Mouse (Mus musculus) CH12.LX (cell line): ENCODE results near the gene Tmem184a. TPM values are rescaled to one million over a fixed set of nuclear protein-coding genes. Genes with fewer than 3 reads are reported as not detected.

Experiments
- DNase-seq: peaks from one replicate; pipeline ENCODE4 v3.0.0-alpha.2; 2013; ENCODE audit errors: extremely low read depth
- H3K27ac ChIP-seq: 2 replicates; pipeline ENCODE4 v1.5.1; 2012; ENCODE audit warnings: low read depth, mild to moderate bottlenecking, control low read depth, moderate library complexity; ENCODE audit not compliant: insufficient read depth
- H3K27me3 ChIP-seq: replicated peaks from 2 replicates; pipeline ENCODE3; 2012; ENCODE audit warnings: inconsistent platforms
- H3K36me3 ChIP-seq, 2 experiments: replicated peaks in 1 of 2; 2 replicates each; pipeline versions ENCODE3 to v1.6.1; 2012; ENCODE audit warnings: inconsistent platforms in 1 of 2, low read length in 1 of 2, mild to moderate bottlenecking in 1 of 2, mixed read lengths in 1 of 2, moderate library complexity in 1 of 2; ENCODE audit not compliant: control insufficient read depth in 1 of 2, insufficient read depth in 1 of 2
- H3K4me1 ChIP-seq, 2 experiments: 2 replicates each; pipeline ENCODE4 v1.6.1; 2012; ENCODE audit warnings: inconsistent platforms in 1 of 2, moderate library complexity in 1 of 2; ENCODE audit not compliant: insufficient read depth in 2 of 2, control insufficient read depth in 1 of 2
- H3K4me2 ChIP-seq: 2 replicates; pipeline ENCODE4 v1.6.1; 2012; ENCODE audit warnings: low read depth, mild to moderate bottlenecking, control low read depth; ENCODE audit not compliant: poor library complexity, insufficient read depth, severe bottlenecking
- H3K4me3 ChIP-seq, 3 experiments: fragments of 150-350 bp in 1 of 3; sonication (generic) in 1 of 3; replicated peaks in 1 of 3; 2 replicates each; pipeline versions ENCODE3 to v1.5.1; 2011 to 2012; ENCODE audit warnings: low read depth in 2 of 3, low read length in 2 of 3, mild to moderate bottlenecking in 2 of 3, moderate library complexity in 2 of 3, control low read depth in 1 of 3, improper control_type of control experiment in 1 of 3, inconsistent platforms in 1 of 3, mixed read lengths in 1 of 3; ENCODE audit not compliant: poor library complexity in 1 of 3
- H3K79me2 ChIP-seq: replicated peaks from 2 replicates; pipeline ENCODE4 v1.6.1; 2012; ENCODE audit warnings: mild to moderate bottlenecking, moderate library complexity; ENCODE audit not compliant: control insufficient read depth, poor library complexity, insufficient read depth, severe bottlenecking; ENCODE audit errors: extremely low read depth
- H3K9ac ChIP-seq: 2 replicates; pipeline ENCODE4 v1.6.1; 2012; ENCODE audit warnings: low read depth, mild to moderate bottlenecking, control low read depth, moderate library complexity; ENCODE audit not compliant: insufficient read depth
- H3K9me3 ChIP-seq: replicated peaks from 2 replicates; pipeline ENCODE3; 2012; ENCODE audit warnings: low read length, inconsistent platforms, mixed read lengths
- CHD1 ChIP-seq: IDR thresholded peaks from 2 replicates; pipeline ENCODE4 v1.6.1; 2012; ENCODE audit warnings: low read depth, low read length, improper control_type of control experiment, inconsistent platforms
- CHD2 ChIP-seq: IDR thresholded peaks from 2 replicates; pipeline ENCODE4 v1.6.1; 2011; ENCODE audit warnings: low read length, improper control_type of control experiment
- CTCF ChIP-seq, 2 experiments: IDR thresholded peaks in 1 of 2; conservative IDR thresholded peaks in 1 of 2; 2 replicates each; pipeline ENCODE4 v1.5.1; 2011 to 2012; ENCODE audit warnings: low read depth in 2 of 2, low read length in 2 of 2, improper control_type of control experiment in 1 of 2, inconsistent platforms in 1 of 2, mild to moderate bottlenecking in 1 of 2, moderate library complexity in 1 of 2
- ETS1 ChIP-seq: conservative IDR thresholded peaks from 2 replicates; pipeline ENCODE4 v1.6.1; 2012; ENCODE audit warnings: low read depth, mild to moderate bottlenecking, inconsistent platforms, low read length, improper control_type of control experiment, moderate library complexity
- GABPA ChIP-seq: IDR thresholded peaks from 2 replicates; pipeline ENCODE4 v1.6.1; 2012; ENCODE audit warnings: low read depth, low read length, improper control_type of control experiment, inconsistent platforms; ENCODE audit not compliant: insufficient replicate concordance
- JUN ChIP-seq: IDR thresholded peaks from 2 replicates; pipeline ENCODE4 v1.6.1; 2011; ENCODE audit warnings: low read depth, mild to moderate bottlenecking, low read length, improper control_type of control experiment, moderate library complexity; ENCODE audit not compliant: insufficient read depth
- JUND ChIP-seq: conservative IDR thresholded peaks from 2 replicates; pipeline ENCODE4 v1.6.1; 2011; ENCODE audit warnings: low read depth, low read length, improper control_type of control experiment
- KAT2A ChIP-seq: IDR thresholded peaks from 2 replicates; pipeline ENCODE4 v1.6.1; 2012; ENCODE audit warnings: low read length, improper control_type of control experiment, inconsistent platforms; ENCODE audit not compliant: insufficient replicate concordance
- MAFK ChIP-seq: IDR thresholded peaks from 2 replicates; pipeline ENCODE4 v1.6.1; 2011; ENCODE audit warnings: low read length, improper control_type of control experiment; ENCODE audit not compliant: insufficient replicate concordance
- MAX ChIP-seq: IDR thresholded peaks from 2 replicates; pipeline ENCODE4 v1.6.1; 2011; ENCODE audit warnings: low read length, improper control_type of control experiment
- MAZ ChIP-seq: IDR thresholded peaks from 2 replicates; pipeline ENCODE4 v1.6.1; 2012; ENCODE audit warnings: low read depth, mild to moderate bottlenecking, inconsistent platforms, low read length, improper control_type of control experiment, moderate library complexity
- MEF2A ChIP-seq: IDR thresholded peaks from 2 replicates; pipeline ENCODE4 v1.6.1; 2014; ENCODE audit warnings: low read depth, mild to moderate bottlenecking, inconsistent platforms, low read length, improper control_type of control experiment, borderline replicate concordance
- MYC ChIP-seq: IDR thresholded peaks from 2 replicates; pipeline ENCODE4 v1.6.1; 2011; ENCODE audit warnings: low read depth, mild to moderate bottlenecking, improper control_type of control experiment, low read length
- POLR2A ChIP-seq: IDR thresholded peaks from 2 replicates; pipeline ENCODE4 v1.6.1; 2011; ENCODE audit warnings: low read depth, mild to moderate bottlenecking, improper control_type of control experiment, low read length
- POLR2AphosphoS2 ChIP-seq: IDR thresholded peaks from 2 replicates; pipeline ENCODE4 v1.6.1; 2011; ENCODE audit warnings: low read depth, low read length, improper control_type of control experiment
- RAD21 ChIP-seq: IDR thresholded peaks from 2 replicates; pipeline ENCODE4 v1.6.1; 2011; ENCODE audit warnings: low read depth, mild to moderate bottlenecking, low read length, improper control_type of control experiment, moderate library complexity
- RCOR1 ChIP-seq: conservative IDR thresholded peaks from 2 replicates; pipeline ENCODE4 v1.6.1; 2012; ENCODE audit warnings: low read depth, mild to moderate bottlenecking, inconsistent platforms, low read length, improper control_type of control experiment
- SIN3A ChIP-seq: IDR thresholded peaks from 2 replicates; pipeline ENCODE4 v1.6.1; 2012; ENCODE audit warnings: low read length, improper control_type of control experiment, inconsistent platforms
- TBP ChIP-seq: conservative IDR thresholded peaks from 2 replicates; pipeline ENCODE4 v1.6.1; 2011; ENCODE audit warnings: low read depth, low read length, improper control_type of control experiment
- UBTF ChIP-seq: IDR thresholded peaks from 2 replicates; pipeline ENCODE4 v1.6.1; 2012; ENCODE audit warnings: low read depth, mild to moderate bottlenecking, inconsistent platforms, low read length, improper control_type of control experiment, moderate library complexity
- USF1 ChIP-seq: IDR thresholded peaks from 2 replicates; pipeline ENCODE4 v1.6.1; 2014; ENCODE audit warnings: low read depth, mild to moderate bottlenecking, inconsistent platforms, low read length, improper control_type of control experiment
- ZMIZ1 ChIP-seq: IDR thresholded peaks from 2 replicates; pipeline ENCODE4 v1.6.1; 2012; ENCODE audit warnings: low read depth, mild to moderate bottlenecking, inconsistent platforms, low read length, improper control_type of control experiment
- dilution Hi-C: fragments of 300-500 bp; cut with MboI; formaldehyde crosslinking; loops from 2 replicates; pipeline ENCODE4 v1.14.3; 2020; ENCODE audit warnings: low sequenced_read_pairs; ENCODE audit not compliant: extremely low pct_unique_long_range_greater_than_20kb, extremely low pct_ligation_motif_present
- in situ Hi-C: fragments of 300-500 bp; cut with MboI; formaldehyde crosslinking; loops from 3 replicates; pipeline ENCODE4 v1.14.3; 2019; ENCODE audit warnings: low sequenced_read_pairs, low pct_ligation_motif_present, low pct_unique_long_range_greater_than_20kb, mixed read lengths
- polyA plus RNA-seq: library from polyadenylated mRNA; unstranded; fragments of >175 nt; gene quantifications from 2 replicates; pipeline ENCODE4 v1.2.1, GENCODE M21; 2012; ENCODE audit warnings: low read depth; ENCODE audit not compliant: insufficient read length
- total RNA-seq, 2 experiments: library from RNA; depleted of rRNA; stranded (reverse); fragments of 300-350 nt in 1 of 2; fragments of >200 nt in 1 of 2; gene quantifications; 2 replicates each; pipeline ENCODE4 v1.2.3; 2012 to 2014

The Tmem184a gene
- total and polyA plus RNA-seq, 3 experiments = 0.16 to 0.20 TPM; not detected in 1

DNA sequence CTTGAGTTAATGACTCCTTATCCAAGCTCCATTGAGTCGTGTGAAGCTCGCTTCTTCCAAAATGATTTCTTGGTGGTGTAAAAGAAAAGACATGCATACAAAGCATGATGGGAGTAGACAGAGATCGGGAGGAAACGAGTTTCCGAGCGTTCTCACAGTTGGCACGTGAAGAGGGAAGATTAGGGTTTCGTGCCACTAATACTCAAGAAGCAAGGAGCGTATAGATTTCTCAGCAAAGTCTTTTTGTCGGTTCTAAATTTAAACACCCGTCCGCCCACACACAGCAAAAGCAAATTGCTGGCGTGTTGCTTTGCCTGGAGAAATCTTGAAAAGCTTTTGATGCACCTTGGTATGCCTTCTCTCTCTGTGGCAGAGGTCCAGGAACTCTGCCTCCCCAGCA is 9.7 kb upstream of the Tmem184a start:
- no peak overlapping the region for H3K4me2 ChIP-seq

DNA sequence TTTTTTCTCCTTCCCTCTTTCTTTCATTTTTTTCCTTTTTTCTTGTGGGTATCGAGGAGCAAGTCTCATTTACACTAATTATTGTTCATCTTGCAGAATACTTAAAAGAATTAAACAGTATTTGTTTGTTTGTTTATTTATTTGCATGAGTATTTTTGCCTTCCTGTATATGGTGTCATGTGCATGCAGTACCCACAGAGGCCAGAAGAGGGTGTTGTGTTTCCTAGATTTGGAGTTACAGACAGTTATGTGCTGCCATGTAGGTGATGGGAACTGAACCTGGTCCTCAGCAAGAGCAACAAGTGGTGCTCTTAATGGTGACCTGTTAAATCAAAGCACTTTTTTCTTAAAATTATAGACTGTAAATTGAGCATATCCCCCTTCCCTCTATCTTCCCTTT is 7.9 kb upstream of the Tmem184a start:
- dilution Hi-C loops = no loop called here
- no peak overlapping the region for H3K4me3 ChIP-seq
- peaks cover 2% of the 10 kb centered on the region for H3K9me3 ChIP-seq
- no peak overlapping the region for H3K4me2 ChIP-seq
- TF ChIP-seq MAZ = no peak
- no peak for TF ChIP-seq MAX
- no peak for TF ChIP-seq USF1
- no peak for TF ChIP-seq CHD1
- TF ChIP-seq CTCF (conservative IDR thresholded peaks at IDR 0.05 in 1 of 2, IDR thresholded peaks at IDR 0.05 in 1 of 2; ENCODE audit: low read depth in 2 of 2, low read length in 2 of 2) = peak; percentile 36 to 38; a peak in 3 of 4 replicates
- peaks cover 19 to 28% of the 10 kb centered on the region in 2 experiments for H3K36me3 ChIP-seq
- in situ Hi-C loops = loop anchor here (25.0 kb wide), 1 partner anchor 460 kb away; no protein-coding TSS in a partner anchor
- H3K4me1 ChIP-seq = peaks cover 5 to 35% of the 10 kb centered on the region in 2 experiments; a peak in 3 of 4 replicates
- H3K27ac ChIP-seq = no peak overlapping the region
- no peak overlapping the region for H3K9ac ChIP-seq
- no peaks in the 10 kb centered on the region for H3K27me3 ChIP-seq
- DNase-seq = peak; percentile 33
- H3K79me2 ChIP-seq = peaks cover 13% of the 10 kb centered on the region

More for the DNA sequence above, 9.7 kb upstream of the Tmem184a start:
- in situ Hi-C loops = loop anchor here (25.0 kb wide), 1 partner anchor 458 kb away; no protein-coding TSS in a partner anchor
- peaks cover 2% of the 10 kb centered on the region for H3K9me3 ChIP-seq
- peaks cover 5 to 34% of the 10 kb centered on the region in 2 experiments; a peak in 3 of 4 replicates for H3K4me1 ChIP-seq
- DNase-seq = no peak
- no peak overlapping the region for H3K9ac ChIP-seq
- H3K4me3 ChIP-seq = no peak overlapping the region
- H3K79me2 ChIP-seq = peaks cover 13% of the 10 kb centered on the region
- no peaks in the 10 kb centered on the region for H3K27me3 ChIP-seq
- dilution Hi-C loops = no loop called here
- H3K27ac ChIP-seq = no peak overlapping the region
- H3K36me3 ChIP-seq = peaks cover 7 to 12% of the 10 kb centered on the region in 2 experiments
- no peak for TF ChIP-seq MEF2A

DNA sequence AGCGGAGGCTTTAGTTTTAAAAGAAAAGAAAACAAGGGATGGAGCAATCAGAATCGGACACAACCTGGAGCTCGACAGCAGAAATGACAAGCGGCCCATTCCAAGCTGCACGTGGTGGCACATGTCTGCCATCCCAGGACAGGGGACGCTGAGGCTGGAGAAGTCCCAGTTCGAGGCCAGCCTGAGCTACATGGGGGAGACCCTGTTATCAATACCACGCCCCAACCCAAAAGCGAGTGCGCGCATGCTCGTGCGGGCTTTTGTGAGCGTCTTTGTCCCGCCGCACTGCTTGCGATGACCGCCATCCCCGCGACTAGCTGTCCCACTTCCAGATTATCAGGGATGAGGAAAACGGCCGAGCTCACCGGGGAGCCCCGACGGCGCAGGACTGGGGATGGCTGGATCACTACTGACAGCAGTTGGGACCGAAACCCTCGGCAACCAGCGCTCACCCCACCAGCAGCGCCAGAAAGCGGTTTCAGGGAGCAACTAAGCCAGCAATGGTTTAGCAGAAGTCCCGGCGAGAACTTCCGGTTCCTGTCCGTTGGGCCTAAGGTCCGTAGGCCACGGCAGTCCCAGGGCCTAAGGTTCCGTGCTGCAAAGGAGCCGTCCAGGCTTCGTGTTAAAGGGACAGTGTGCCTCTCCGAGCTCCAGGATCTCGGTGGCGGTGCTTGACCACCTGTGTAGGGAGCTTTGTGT is 6.8 kb upstream of the Tmem184a start, which contains the start of the genes Gm26938 and Psmg3:
Gm26938 (minus strand) TSS at position 51 of the 699 bp plus-strand sequence.
Psmg3 (minus strand) TSS at position 529 of the 699 bp plus-strand sequence.
- H3K4me1 ChIP-seq = peaks cover 2 to 27% of the 10 kb centered on the region in 2 experiments; a peak in 2 of 4 replicates
- dilution Hi-C loops = no loop called here
- H3K9me3 ChIP-seq = peaks cover 2% of the 10 kb centered on the region
- DNase-seq = peak; percentile 87
- peak within 1 kb of the TSS; percentile 39 for H3K27ac ChIP-seq
- peak within 1 kb of the TSS; percentile 75 for H3K9ac ChIP-seq
- no peaks in the 10 kb centered on the region for H3K27me3 ChIP-seq
- H3K36me3 ChIP-seq = peaks cover 30 to 39% of the 10 kb centered on the region in 2 experiments
- H3K79me2 ChIP-seq = peaks cover 13% of the 10 kb centered on the region
- peak within 1 kb of the TSS; percentile 71 to 98 (median 94) for H3K4me3 ChIP-seq
- in situ Hi-C loops = loop anchor here (25.0 kb wide), 1 partner anchor 461 kb away; no protein-coding TSS in a partner anchor
- H3K4me2 ChIP-seq = peak within 1 kb of the TSS; percentile 92
- no peak for TF ChIP-seq CTCF (conservative IDR thresholded peaks at IDR 0.05 in 1 of 2, IDR thresholded peaks at IDR 0.05 in 1 of 2; ENCODE audit: low read depth in 2 of 2, low read length in 2 of 2)
- peak; percentile 79; the same call in 1 of the 2 replicates for TF ChIP-seq POLR2AphosphoS2
- TF ChIP-seq ZMIZ1 = peak; percentile 85
- TF ChIP-seq UBTF = peak; percentile 91
- TF ChIP-seq SIN3A = peak; percentile 97
- TF ChIP-seq KAT2A = peak; percentile 91; the same call in 1 of the 2 replicates
- TF ChIP-seq MAZ = peak; percentile 64; the same call in 1 of the 2 replicates
- TF ChIP-seq MAFK = no peak
- no peak for TF ChIP-seq RAD21
- peak; percentile 92 for TF ChIP-seq TBP
- TF ChIP-seq GABPA = peak; percentile 43; the same call in 1 of the 2 replicates
- peak; percentile 51; the same call in 1 of the 2 replicates for TF ChIP-seq MYC
- no peak for TF ChIP-seq JUND
- peak; percentile 80 for TF ChIP-seq MEF2A
- TF ChIP-seq RCOR1 = peak; percentile 73
- peak; percentile 66; the same call in 1 of the 2 replicates for TF ChIP-seq CHD2
- TF ChIP-seq MAX = peak; percentile 76
- no peak for TF ChIP-seq USF1
- TF ChIP-seq POLR2A = peak; percentile 89
- TF ChIP-seq JUN = no peak
- TF ChIP-seq ETS1 = no peak
